Mouse (Mus musculus) brain, embryonic 14.5 days (tissue): ENCODE results near the gene D630039A03Rik.

ENCODE experiments used
- CTCF ChIP-seq: fragments of 200-500 bp; IDR thresholded peaks from 2 replicates; pipeline ENCODE4 v1.5.1; 2012; ENCODE audit warnings: inconsistent platforms, mild to moderate bottlenecking, moderate library complexity, borderline replicate concordance; ENCODE audit not compliant: insufficient read depth, insufficient read length; ENCODE audit errors: extremely low read depth
- POLR2A ChIP-seq: fragments of 200-500 bp; IDR thresholded peaks from 2 replicates; pipeline ENCODE4 v1.6.1; 2012; ENCODE audit warnings: mild to moderate bottlenecking, inconsistent platforms, borderline replicate concordance; ENCODE audit not compliant: poor library complexity, insufficient read depth, insufficient read length, severe bottlenecking; ENCODE audit errors: extremely low read depth

- TF ChIP-seq POLR2A = no peak
- no peak for TF ChIP-seq CTCF
Measured at GRCm38 (mm10) chr4:57930559-57931170, 14.6 kb upstream of the D630039A03Rik start.
